Mouse (Mus musculus) heart, embryonic 10.5 days (tissue): ENCODE data around the gene Itfg2. TPM values are rescaled to one million over a fixed set of nuclear protein-coding genes. Genes with fewer than 3 reads are reported as not detected.
A peak's percentile ranks its signal among the peaks of the same experiment; 100 is the strongest.

Experiments used
- DNase-seq: peaks from one replicate; pipeline ENCODE4 v3.0.0-alpha.2; 2017; ENCODE audit warnings: low spot score
- H3K27ac ChIP-seq: fragments of 300-500 bp; sonication (generic); 2 replicates; pipeline ENCODE4 v1.5.1; 2016; ENCODE audit warnings: mild to moderate bottlenecking
- H3K27me3 ChIP-seq: fragments of 300-500 bp; sonication (generic); 2 replicates; pipeline ENCODE4 v1.6.1; 2016; ENCODE audit warnings: mild to moderate bottlenecking; ENCODE audit not compliant: poor library complexity, insufficient read depth, severe bottlenecking
- H3K36me3 ChIP-seq: fragments of 300-500 bp; sonication (generic); 2 replicates; pipeline ENCODE4 v1.6.1; 2016; ENCODE audit warnings: mild to moderate bottlenecking, moderate library complexity
- H3K4me1 ChIP-seq: fragments of 300-500 bp; sonication (generic); 2 replicates; pipeline ENCODE4 v1.6.1; 2016; ENCODE audit warnings: mild to moderate bottlenecking
- H3K4me3 ChIP-seq: fragments of 300-500 bp; sonication (generic); 2 replicates; pipeline ENCODE4 v1.5.1; 2016; ENCODE audit warnings: mild to moderate bottlenecking, moderate library complexity
- H3K9me3 ChIP-seq: fragments of 300-500 bp; sonication (generic); 2 replicates; pipeline ENCODE4 v1.6.1; 2016; ENCODE audit warnings: mild to moderate bottlenecking, moderate library complexity
- WGBS: fragments of 180-500 bp; shearing (Covaris S2); methylation state at CpG from one replicate; pipeline ENCODE4 v1.1.7; 2016; 5-methylcytosine and 5-hydroxymethylcytosine counted together
- polyA plus RNA-seq: library from polyadenylated mRNA; unstranded; fragments of >200 nt; fragmentation: Nextera tagmentation; extraction: Ambion mirVana; gene quantifications from 2 replicates; pipeline ENCODE4 v1.2.1, GENCODE M21; 2016

Gene Itfg2
- polyA plus RNA-seq: 36.9 and 37.1 TPM in 2 replicates

DNA sequence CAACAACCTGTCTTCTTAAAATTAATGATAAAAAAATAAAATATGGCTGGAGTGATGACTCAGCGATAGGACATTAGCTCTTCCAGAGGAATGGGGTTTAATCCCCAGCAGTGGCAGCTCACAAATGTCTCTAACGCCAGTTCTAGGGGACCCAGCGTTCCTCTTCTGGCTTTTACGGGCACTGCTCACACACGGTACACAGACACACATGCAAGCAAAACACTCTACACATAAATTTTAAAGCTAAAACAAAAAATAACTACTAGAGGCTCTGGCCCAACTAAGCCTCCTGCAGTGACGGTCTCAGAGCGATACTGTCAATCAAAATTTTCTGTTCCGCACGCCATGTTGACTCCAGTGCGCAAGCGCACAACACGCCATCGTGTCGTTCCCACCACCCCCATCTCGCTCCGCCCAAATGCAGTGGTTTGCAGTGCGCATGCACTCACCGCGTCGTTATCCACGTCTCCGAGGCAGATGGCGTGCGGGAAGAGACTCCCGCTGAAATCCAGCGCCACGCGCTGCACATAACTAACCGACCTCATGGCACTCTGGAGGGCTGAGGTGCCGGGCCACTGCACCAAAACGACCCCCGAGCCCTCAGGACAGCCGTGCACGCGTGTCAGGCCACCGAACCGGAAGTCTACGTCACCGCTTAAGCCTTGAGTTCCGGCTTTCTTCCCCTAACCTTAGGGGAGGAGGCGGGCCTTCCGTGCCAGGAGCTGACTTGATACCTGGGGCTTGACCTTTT, at the start of gene Itfg2:
TSS of gene Itfg2 (minus strand) at position 663 of the 751 bp plus-strand sequence.
- peak within 1 kb of the TSS; percentile 69 for H3K4me3 ChIP-seq
- DNase-seq: peak; percentile 98
- no peaks in the 10 kb centered on the region for H3K9me3 ChIP-seq
- no peaks in the 10 kb centered on the region for H3K27me3 ChIP-seq
- H3K36me3 ChIP-seq: peaks cover 22% of the 10 kb centered on the region
- H3K4me1 ChIP-seq: peaks cover 8% of the 10 kb centered on the region
- peak within 1 kb of the TSS; percentile 95 for H3K27ac ChIP-seq
- WGBS: under 1% methylated on average over 42 of the region's 42 CpGs

DNA sequence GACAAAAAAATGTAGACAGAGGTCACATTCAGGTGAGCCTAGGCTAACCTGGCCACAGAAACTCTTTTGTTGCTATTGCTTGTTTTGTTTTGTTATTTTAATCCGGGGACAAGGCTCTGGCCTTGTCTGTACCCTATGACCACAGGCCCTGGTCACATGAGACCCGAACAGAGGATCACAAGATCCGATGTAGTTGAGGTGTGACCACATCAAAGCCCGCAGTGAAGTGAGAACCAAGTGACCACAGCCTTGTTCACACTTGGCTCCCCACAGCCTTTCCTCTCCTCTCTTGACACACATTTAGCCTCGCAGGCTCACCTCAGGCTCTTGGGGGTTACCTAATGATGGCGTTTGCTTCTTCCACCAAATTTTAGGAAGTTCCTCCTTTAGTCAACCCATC, 49.4 kb upstream of the Itfg2 start:
- Histone ChIP-seq H3K4me1 (peaks cover 4% of the 10 kb centered on the region; the same call in 1 of the 2 replicates), H3K36me3 (no peaks in the 10 kb centered on the region), H3K27ac (no peak overlapping the region), H3K4me3 (no peak overlapping the region), H3K27me3 (no peaks in the 10 kb centered on the region), H3K9me3 (no peaks in the 10 kb centered on the region)
- 85% methylated on average over 6 of the region's 6 CpGs for WGBS
- DNase-seq: no peak

DNA sequence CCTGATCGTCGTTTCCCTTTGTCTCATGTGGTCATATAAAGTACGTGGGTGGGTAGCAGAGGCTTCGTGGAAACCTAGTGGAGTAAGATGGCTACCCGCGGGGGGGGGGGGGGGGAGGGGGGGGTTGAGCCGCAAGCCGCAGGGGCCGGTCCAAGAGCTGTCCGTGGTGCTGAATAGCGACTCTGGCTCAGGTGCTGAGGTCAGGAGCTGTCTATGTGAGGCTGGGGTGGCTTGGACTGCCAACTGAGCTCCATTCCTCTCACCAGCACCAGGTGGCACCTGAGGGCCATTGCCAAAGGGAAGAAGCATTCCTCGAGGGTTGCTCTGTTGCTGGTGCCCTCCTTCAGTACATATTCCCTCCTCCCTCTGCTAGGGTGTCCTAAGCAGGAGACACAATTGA, 44.7 kb upstream of the Itfg2 start:
- DNase-seq: peak; percentile 77
- WGBS: 7% methylated on average over 12 of the region's 12 CpGs
- Histone ChIP-seq H3K9me3 (no peaks in the 10 kb centered on the region), H3K27ac (no peak overlapping the region), H3K4me3 (no peak overlapping the region), H3K36me3 (no peaks in the 10 kb centered on the region), H3K27me3 (no peaks in the 10 kb centered on the region), H3K4me1 (peaks cover 4% of the 10 kb centered on the region; the same call in 1 of the 2 replicates)

GRCm38 (mm10) chr6:128467298-128467697, 42.6 kb upstream of the Itfg2 start:
- peaks cover 4% of the 10 kb centered on the region; the same call in 1 of the 2 replicates for H3K4me1 ChIP-seq
- H3K27ac ChIP-seq: no peak overlapping the region
- H3K27me3 ChIP-seq: no peaks in the 10 kb centered on the region
- no peaks in the 10 kb centered on the region for H3K9me3 ChIP-seq
- 28% methylated on average over 2 of the region's 2 CpGs for WGBS
- no peaks in the 10 kb centered on the region for H3K36me3 ChIP-seq
- peak; percentile 27 for DNase-seq
- no peak overlapping the region for H3K4me3 ChIP-seq

DNA sequence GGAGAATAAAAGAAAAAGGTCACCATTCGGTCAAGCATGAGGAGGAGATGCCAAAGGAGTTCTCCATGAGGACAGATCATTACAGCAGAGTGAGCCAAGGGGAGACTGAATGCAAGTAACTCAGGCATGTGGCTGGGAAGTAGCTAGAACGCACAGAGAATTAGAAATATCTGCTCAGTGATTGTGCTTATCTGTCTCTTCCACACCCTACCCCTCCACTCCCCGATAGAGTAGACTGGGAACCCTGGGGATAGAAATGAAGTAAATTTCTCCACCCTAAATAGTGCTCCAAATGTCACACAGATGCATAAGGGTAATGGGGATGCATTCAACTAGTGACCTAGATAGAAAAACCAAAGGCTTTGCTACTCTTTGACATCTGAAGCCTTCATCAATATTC, 41.8 kb upstream of the Itfg2 start:
- H3K9me3 ChIP-seq: no peaks in the 10 kb centered on the region
- no peaks in the 10 kb centered on the region for H3K36me3 ChIP-seq
- DNase-seq: peak; percentile 24
- no peak overlapping the region for H3K27ac ChIP-seq
- H3K4me1 ChIP-seq: peaks cover 4% of the 10 kb centered on the region; the same call in 1 of the 2 replicates
- H3K4me3 ChIP-seq: no peak overlapping the region
- no peaks in the 10 kb centered on the region for H3K27me3 ChIP-seq
- 44% methylated on average over 3 of the region's 3 CpGs for WGBS

- 69% methylated on average over 7 of the region's 7 CpGs for WGBS
- Histone ChIP-seq H3K9me3 (no peaks in the 10 kb centered on the region), H3K36me3 (no peaks in the 10 kb centered on the region), H3K4me1 (peaks cover 4% of the 10 kb centered on the region; the same call in 1 of the 2 replicates), H3K27ac (no peak overlapping the region), H3K27me3 (no peaks in the 10 kb centered on the region), H3K4me3 (no peak overlapping the region)
- DNase-seq: no peak
Observed at GRCm38 (mm10) chr6:128466043-128466442, 41.3 kb upstream of the Itfg2 start.

DNA sequence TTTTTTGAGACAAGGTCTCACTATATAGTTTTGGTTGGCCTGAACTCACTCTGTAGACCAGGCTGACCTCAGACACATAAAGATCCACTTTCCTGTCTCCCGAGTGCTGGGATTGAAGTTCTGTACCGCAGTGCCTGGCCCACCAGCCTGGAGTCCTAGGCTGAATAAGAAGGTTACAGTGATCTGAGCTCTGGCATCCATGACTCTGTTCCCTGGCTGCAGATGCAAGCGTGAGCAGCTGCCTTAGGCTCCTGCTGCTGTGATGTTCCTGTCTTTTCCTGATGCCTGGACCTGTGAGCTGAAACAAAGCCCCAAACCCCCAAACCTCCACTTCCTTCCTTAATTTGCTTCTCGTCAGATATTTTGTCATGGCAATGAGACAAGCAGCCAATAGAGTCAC, 40.3 kb upstream of the Itfg2 start:
- Histone ChIP-seq H3K27me3 (no peaks in the 10 kb centered on the region), H3K9me3 (no peaks in the 10 kb centered on the region), H3K36me3 (no peaks in the 10 kb centered on the region), H3K27ac (no peak overlapping the region), H3K4me3 (no peak overlapping the region), H3K4me1 (peaks cover 4% of the 10 kb centered on the region; the same call in 1 of the 2 replicates)
- WGBS: 78% methylated on average over 4 of the region's 4 CpGs
- DNase-seq: peak; percentile 66

DNA sequence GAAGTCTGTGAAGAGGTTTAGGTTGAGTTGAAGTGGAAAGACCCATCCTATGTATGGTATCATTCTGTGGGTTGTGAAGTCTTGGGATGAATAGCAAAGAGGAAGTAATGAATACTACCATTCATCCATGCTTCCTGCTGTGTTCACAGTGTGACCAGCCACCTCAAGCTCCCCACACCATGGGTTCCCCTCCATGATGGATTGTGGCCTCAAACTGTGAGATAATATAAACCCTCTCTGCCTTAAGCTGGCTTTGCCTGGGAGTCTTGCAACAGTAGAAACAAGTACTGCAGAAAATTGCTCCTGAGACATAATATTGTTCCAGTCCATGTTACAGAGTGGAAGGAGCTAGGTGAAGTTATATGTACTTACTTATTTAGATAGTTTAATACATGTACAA, 36.9 kb upstream of the Itfg2 start:
- H3K4me3 ChIP-seq: no peak overlapping the region
- H3K36me3 ChIP-seq: no peaks in the 10 kb centered on the region
- H3K4me1 ChIP-seq: no peaks in the 10 kb centered on the region
- no peak overlapping the region for H3K27ac ChIP-seq
- H3K9me3 ChIP-seq: no peaks in the 10 kb centered on the region
- DNase-seq: peak; percentile 52
- no peaks in the 10 kb centered on the region for H3K27me3 ChIP-seq

- H3K9me3 ChIP-seq: no peaks in the 10 kb centered on the region
- no peak overlapping the region for H3K4me3 ChIP-seq
- no peaks in the 10 kb centered on the region for H3K4me1 ChIP-seq
- H3K27me3 ChIP-seq: no peaks in the 10 kb centered on the region
- 76% methylated on average over 14 of the region's 14 CpGs for WGBS
- H3K27ac ChIP-seq: no peak overlapping the region
- DNase-seq: no peak
- H3K36me3 ChIP-seq: no peaks in the 10 kb centered on the region
Observed at GRCm38 (mm10) chr6:128460729-128461503, 36.2 kb upstream of the Itfg2 start.

DNA sequence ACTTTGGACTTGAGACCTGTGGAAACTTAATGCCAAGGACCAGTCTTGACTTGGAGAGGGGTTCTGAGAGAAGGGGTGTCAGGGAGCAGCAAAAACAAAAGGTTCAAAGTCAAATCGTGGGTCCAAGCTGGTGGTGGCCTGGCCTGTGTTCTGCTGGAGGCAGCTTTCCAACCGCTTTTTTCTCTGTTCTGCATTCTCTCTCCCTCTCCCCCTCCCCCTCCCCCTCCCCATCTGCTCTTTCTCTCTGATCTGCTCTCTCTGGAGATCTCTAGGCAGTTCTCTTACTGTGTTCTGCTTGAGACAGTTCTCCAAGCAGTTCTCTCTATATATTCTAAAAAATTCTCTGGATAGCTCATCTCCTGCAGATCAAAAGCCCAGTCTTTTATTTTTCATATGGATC, 35.6 kb upstream of the Itfg2 start:
- Histone ChIP-seq H3K27ac (no peak overlapping the region), H3K36me3 (no peaks in the 10 kb centered on the region), H3K27me3 (no peaks in the 10 kb centered on the region), H3K4me3 (no peak overlapping the region), H3K9me3 (no peaks in the 10 kb centered on the region), H3K4me1 (no peaks in the 10 kb centered on the region)
- no peak for DNase-seq
- 20% methylated on average over 2 of the region's 2 CpGs for WGBS

DNA sequence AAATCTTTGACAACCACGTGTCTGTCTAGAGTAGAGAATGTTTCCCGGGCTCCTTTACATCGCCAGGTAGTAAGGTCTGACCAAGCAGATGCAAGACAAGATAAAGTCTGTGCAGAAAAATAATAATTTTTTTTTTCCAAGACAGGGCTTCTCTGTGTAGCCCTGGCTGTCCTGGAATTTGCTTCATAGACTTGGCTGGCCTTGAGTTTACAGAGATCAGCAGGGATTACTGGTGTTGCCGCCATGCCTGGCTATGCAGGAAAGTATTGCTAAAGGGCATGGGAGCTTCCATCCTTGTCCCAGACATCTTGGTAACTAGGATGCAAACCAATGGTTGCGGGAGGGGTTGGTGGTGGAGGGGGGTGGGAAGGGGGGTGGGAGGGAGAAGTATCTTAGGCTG, 32.5 kb upstream of the Itfg2 start:
- no peak overlapping the region for H3K27ac ChIP-seq
- WGBS: 80% methylated on average over 5 of the region's 5 CpGs
- no peaks in the 10 kb centered on the region for H3K9me3 ChIP-seq
- no peaks in the 10 kb centered on the region for H3K4me1 ChIP-seq
- H3K36me3 ChIP-seq: no peaks in the 10 kb centered on the region
- H3K4me3 ChIP-seq: no peak overlapping the region
- H3K27me3 ChIP-seq: no peaks in the 10 kb centered on the region
- no peak for DNase-seq

DNA sequence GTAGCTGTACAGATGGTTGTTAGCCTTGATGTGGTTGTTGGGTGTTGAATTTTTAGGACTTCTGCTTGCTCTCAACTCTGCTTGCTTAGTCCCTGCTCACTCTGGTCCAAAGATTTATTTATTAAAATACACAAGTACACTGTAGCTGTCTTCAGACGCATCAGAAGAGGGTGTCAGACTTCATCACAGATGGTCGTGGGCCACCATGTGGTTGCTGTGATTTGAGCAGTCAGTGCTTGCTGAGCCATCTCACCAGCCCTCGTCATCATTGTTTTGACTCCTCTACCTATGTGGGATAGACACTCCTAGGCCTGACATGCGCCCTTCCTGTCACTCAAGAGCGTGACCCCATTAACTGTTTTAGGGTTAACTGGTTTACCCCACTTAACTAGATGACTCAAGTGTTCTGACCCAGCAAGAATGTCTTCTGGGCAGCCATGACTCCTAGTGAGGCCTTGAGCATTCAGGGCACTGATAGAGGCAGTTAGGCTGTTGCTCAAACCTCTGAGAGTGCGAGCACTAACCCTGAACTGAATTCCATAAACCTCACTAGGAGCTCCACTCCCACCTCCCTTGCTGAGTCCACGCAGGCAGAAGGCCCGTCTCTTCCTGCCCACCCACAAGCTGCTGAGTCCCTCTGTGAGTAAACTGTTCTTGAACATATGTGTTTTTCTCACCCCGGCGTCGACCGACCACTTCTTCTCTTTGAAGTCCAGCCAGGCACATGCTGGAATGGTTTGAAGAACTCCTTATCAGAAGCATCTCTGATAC, 31.3 kb upstream of the Itfg2 start:
- 78% methylated on average over 12 of the region's 12 CpGs for WGBS
- Histone ChIP-seq H3K4me1 (no peaks in the 10 kb centered on the region), H3K36me3 (no peaks in the 10 kb centered on the region), H3K4me3 (no peak overlapping the region), H3K27ac (no peak overlapping the region), H3K27me3 (no peaks in the 10 kb centered on the region), H3K9me3 (no peaks in the 10 kb centered on the region)
- no peak for DNase-seq

GRCm38 (mm10) chr6:128447063-128447462, 22.3 kb upstream of the Itfg2 start:
- Histone ChIP-seq H3K27ac (no peak overlapping the region), H3K4me3 (no peak overlapping the region), H3K36me3 (no peaks in the 10 kb centered on the region), H3K4me1 (peaks cover 3% of the 10 kb centered on the region; the same call in 1 of the 2 replicates), H3K9me3 (no peaks in the 10 kb centered on the region), H3K27me3 (0 out of 2 replicates have a peak, but pooled peaks cover 7% of the 10 kb centered on the region)
- WGBS: 95% methylated on average over 5 of the region's 5 CpGs
- no peak for DNase-seq
